Mouse (Mus musculus) telencephalon, adult 2 months (tissue): ENCODE measurements around the gene Timm8a1.

Experiments
- DNase-seq: peaks from one replicate; pipeline ENCODE4 v3.0.0-alpha.2; 2011; ENCODE audit warnings: low read depth, low spot score

Gene Timm8a1

DNA sequence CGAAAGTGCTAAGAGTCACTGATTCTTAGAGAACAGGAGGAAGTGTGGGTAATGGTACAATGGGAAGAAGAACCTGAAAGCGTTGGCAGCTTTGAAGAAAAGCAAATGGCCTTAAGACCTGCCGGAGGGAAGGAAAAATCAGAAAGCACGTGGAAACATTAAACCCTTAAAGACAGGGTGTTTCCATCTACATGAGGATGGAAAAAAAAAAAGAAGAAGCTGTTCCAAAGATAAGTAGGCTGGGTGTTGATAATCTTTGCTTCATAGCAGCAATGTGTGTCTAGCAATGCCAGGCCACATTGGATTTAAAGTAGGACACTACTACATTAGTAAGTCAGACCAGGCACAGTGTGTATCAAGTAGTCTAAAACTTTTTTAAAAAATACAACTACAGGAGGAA lies 16.4 kb downstream of the Timm8a1 start:
- no peak for DNase-seq

DNA sequence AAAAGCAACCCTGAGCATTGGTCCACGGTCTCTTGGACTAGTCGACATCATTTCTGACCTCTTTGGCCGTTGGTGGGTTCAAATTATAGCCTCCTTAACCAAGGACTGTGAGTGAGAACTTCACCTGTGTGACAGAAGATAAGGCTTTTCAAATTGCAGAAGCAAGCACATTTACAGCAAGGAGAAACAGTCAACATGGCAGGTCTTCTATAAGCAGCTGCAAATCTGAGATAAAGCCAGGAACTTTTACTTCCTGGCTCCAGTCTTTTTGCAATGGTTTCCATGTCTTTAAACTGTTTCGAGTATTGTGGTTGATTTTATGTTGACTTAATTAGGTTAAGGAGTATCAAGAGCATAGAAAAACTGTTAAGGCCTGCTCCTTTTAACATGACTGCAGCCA lies 17.9 kb downstream of the Timm8a1 start:
- no peak for DNase-seq

DNA sequence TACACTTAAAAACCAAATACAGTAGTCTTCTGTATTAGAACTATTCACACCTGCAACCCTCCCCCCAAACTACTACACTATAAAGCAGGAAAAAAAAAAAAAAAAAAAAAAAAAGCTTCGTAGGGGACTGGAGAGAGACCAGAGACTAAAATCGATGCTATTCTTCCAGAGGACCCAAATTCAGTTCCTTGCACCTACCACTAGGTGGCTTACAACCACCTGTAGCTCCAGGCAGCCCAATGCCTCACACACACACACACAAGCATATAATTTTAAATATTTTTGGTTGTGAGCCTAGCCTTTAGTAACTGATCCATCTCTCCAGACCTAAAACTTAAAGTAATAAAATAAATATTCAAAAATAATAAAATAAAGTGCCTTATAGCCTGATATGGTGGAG lies 32.2 kb downstream of the Timm8a1 start:
- no peak for DNase-seq

DNA sequence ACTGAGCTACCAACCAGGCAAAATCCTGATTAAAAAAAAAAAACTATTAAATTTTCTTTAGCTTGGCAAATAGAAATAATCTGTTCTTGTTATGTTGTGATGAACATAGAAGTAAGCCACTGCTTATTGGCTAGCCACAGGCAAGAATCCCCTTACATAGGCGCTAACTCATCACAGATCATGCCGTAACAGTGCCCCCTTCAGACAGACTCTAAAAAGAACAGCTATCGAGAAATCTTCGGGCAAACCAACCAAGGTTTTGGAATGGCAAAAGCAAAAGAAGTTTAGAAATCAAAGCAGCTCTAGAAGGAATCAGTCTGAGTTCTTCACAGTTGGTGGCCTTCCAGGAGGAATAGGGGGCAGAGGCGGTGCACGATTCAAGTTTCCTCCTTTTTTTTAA lies 33.7 kb downstream of the Timm8a1 start:
- DNase-seq, result no peak

DNA sequence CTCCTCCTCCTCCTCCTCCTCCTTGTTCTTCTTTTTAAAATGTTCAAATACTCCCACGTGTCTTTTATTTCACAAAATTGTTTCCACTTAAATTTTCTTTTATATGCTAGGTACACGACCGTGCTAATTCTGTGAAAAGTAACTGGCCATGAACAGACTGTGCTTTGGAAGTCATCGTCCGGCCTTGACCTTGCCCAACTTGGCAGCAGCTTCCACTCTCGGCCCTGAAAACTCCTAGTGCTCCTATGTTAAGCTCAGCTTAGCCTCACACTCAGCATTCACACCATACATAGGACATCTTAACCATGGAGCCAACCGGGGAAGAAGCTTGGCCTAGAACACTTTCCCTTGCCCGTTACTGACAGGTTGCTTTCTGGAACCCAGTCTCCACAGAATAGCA lies 41.0 kb downstream of the Timm8a1 start:
- DNase-seq, result no peak
